Mouse (Mus musculus) limb, embryonic 12.5 days (tissue): ENCODE measurements at regions not wholly inside any gene's neighbourhood (a gene's known extent, or its start where the extent isn't known, plus 50 kb on each side); places are given as distances from the start of the nearest gene placed in this dataset.
"Not testable (repeated sequence)": the region's sequence is repeated elsewhere in the genome, so short reads cannot be mapped to it uniquely, and the experiment has no call there.

Experiments
- ATAC-seq: fragments of 200-750 bp; cut with Nextera tagmentation; 2 replicates; pipeline ENCODE4 v1.8.0; 2017; ENCODE audit warnings: low read depth, moderate TSS enrichment; ENCODE audit not compliant: insufficient number of reproducible peaks, insufficient read depth, low FRiP score, low TSS enrichment
- H3K27ac ChIP-seq: fragments of 300-500 bp; sonication (generic); 2 replicates; pipeline ENCODE4 v1.5.1; 2016; ENCODE audit warnings: mild to moderate bottlenecking, moderate library complexity
- H3K27me3 ChIP-seq: fragments of 300-500 bp; sonication (generic); 2 replicates; pipeline ENCODE4 v1.6.1; 2016; ENCODE audit warnings: mild to moderate bottlenecking, moderate library complexity
- H3K36me3 ChIP-seq: fragments of 300-500 bp; sonication (generic); 2 replicates; pipeline ENCODE4 v1.6.1; 2016; ENCODE audit warnings: mild to moderate bottlenecking, moderate library complexity
- H3K4me1 ChIP-seq: fragments of 300-500 bp; sonication (generic); replicated peaks from 2 replicates; pipeline ENCODE4 v1.6.1; 2016
- H3K4me2 ChIP-seq: fragments of 300-500 bp; sonication (generic); 2 replicates; pipeline ENCODE4 v1.6.1; 2016; ENCODE audit warnings: mild to moderate bottlenecking, moderate library complexity
- H3K4me3 ChIP-seq: fragments of 300-500 bp; sonication (generic); replicated peaks from 2 replicates; pipeline ENCODE4 v1.5.1; 2016; ENCODE audit warnings: mild to moderate bottlenecking
- H3K9ac ChIP-seq: fragments of 300-500 bp; sonication (generic); replicated peaks from 2 replicates; pipeline ENCODE4 v1.6.1; 2016; ENCODE audit warnings: mild to moderate bottlenecking, moderate library complexity
- H3K9me3 ChIP-seq: fragments of 300-500 bp; sonication (generic); 2 replicates; pipeline ENCODE4 v1.6.1; 2016; ENCODE audit warnings: mild to moderate bottlenecking, moderate library complexity
- WGBS: fragments of 180-500 bp; shearing (Covaris S2); methylation state at CpG from one replicate; pipeline ENCODE4 v1.1.7; 2016; 5-methylcytosine and 5-hydroxymethylcytosine counted together

DNA sequence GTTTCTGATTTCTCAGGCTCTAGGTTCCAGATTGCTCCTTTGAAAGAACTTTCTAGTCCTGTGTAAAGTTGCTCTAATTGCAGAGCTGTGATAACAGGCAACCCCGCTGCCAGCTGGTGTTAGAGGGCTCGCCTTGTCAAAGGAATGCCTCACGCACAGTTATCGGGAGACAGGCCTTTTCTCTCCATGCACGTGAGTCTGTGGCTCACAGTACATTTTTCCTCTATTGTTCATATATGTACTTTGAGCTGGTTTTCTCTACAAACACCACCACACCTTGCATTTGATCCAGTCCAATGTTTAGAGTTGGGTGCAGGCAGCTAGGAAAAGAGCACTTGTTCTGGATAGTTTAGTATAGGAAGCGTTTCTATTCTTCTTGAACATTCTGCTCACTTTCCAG, 151.6 kb upstream of the Rhobtb1 start:
- ATAC-seq: no peak
- 92% methylated on average over 6 of the region's 6 CpGs for WGBS

DNA sequence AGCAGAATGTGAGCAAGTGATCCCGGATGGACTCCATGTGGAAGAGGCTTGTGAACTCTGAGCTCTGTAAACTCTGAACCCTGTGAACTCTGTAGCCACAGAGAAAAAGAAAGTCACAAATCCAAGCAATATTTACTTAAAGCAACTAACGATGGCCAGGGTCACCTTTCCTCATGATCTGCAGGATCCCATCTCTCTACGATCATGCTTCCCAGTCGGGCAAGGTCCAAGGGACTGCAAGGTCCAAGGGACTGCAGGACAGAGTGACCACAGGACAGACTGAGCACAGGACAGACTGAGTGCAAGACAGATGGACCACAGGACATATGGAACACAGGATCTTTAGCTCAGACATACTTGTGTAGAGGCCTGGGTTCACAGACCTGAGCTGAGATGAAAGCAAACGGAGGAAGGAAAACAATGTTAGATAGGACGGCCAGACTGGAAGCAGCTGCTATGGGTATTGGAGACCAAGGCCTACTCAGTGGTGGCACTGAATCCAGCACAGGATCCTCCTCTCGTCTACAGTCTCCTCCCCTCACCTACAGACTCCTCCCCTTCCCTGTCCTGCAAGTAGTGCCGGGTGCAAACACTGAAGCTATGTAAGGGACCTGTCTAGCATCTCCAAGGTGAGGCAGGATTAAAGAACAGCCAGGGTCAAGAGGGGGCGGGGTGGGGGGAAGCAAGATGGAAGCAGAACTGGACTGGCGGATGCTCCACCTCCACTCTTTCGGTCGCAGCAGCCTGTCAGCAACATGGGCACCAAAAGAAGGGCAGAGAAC, 149.4 kb upstream of the Rhobtb1 start:
- H3K36me3 ChIP-seq: no peaks in the 10 kb centered on the region
- 89% methylated on average over 12 of the region's 12 CpGs for WGBS
- no peak overlapping the region for H3K9ac ChIP-seq
- no peak overlapping the region for H3K27ac ChIP-seq
- H3K4me3 ChIP-seq: no peak overlapping the region
- no peak for ATAC-seq
- H3K4me2 ChIP-seq: no peak overlapping the region
- H3K27me3 ChIP-seq: no peaks in the 10 kb centered on the region
- peaks cover 9% of the 10 kb centered on the region; the same call in 1 of the 2 replicates for H3K9me3 ChIP-seq
- peaks cover 3% of the 10 kb centered on the region; the same call in 1 of the 2 replicates for H3K4me1 ChIP-seq

More for the DNA sequence above, 151.6 kb upstream of the Rhobtb1 start:
- H3K4me3 ChIP-seq: no peak overlapping the region
- H3K27ac ChIP-seq: no peak overlapping the region
- H3K36me3 ChIP-seq: no peaks in the 10 kb centered on the region
- peaks cover 9% of the 10 kb centered on the region; the same call in 1 of the 2 replicates for H3K9me3 ChIP-seq
- peaks cover under 1% of the 10 kb centered on the region; the same call in 1 of the 2 replicates for H3K4me1 ChIP-seq
- H3K4me2 ChIP-seq: no peak overlapping the region
- no peak overlapping the region for H3K9ac ChIP-seq
- H3K27me3 ChIP-seq: no peaks in the 10 kb centered on the region

DNA sequence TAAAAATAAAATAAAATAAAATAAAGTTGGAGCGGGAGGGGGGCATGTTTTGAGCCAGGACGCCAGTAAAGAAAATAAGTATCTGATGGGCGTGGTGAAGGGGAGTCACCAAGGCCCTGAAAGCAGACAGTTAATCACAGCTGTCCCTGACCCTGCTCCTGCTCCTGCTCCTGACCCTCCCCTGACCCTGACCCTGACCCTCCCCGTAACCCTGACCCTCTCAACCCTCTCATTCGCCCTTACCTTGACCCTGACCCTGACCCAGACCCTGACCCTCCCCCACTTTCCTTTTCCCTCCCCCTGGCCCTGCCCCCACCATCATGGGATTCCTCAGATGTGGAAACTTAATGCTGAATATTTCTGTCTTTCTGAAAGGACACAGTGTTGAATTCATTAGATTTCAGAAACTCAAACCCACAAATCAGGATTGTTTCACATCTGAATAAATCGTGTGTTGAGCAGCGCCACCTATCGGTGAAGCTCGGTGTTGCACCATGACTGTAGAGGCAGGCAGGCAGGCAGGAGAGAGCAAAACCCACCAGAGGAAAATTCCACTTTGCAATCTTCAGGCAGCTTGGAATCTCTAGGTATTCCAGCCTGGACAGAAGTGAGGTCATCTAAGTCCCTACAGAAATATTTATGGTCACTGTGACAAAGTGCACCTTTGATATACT, 145.9 kb upstream of the Rhobtb1 start:
- peaks cover 6% of the 10 kb centered on the region; the same call in 1 of the 2 replicates for H3K9me3 ChIP-seq
- H3K27ac ChIP-seq: no peak overlapping the region
- no peaks in the 10 kb centered on the region for H3K27me3 ChIP-seq
- H3K9ac ChIP-seq: no peak overlapping the region
- no peak overlapping the region for H3K4me2 ChIP-seq
- no peak overlapping the region for H3K4me3 ChIP-seq
- H3K4me1 ChIP-seq: peaks cover 3% of the 10 kb centered on the region; the same call in 1 of the 2 replicates
- no peak for ATAC-seq
- 49% methylated on average over 9 of the region's 9 CpGs for WGBS
- H3K36me3 ChIP-seq: no peaks in the 10 kb centered on the region

DNA sequence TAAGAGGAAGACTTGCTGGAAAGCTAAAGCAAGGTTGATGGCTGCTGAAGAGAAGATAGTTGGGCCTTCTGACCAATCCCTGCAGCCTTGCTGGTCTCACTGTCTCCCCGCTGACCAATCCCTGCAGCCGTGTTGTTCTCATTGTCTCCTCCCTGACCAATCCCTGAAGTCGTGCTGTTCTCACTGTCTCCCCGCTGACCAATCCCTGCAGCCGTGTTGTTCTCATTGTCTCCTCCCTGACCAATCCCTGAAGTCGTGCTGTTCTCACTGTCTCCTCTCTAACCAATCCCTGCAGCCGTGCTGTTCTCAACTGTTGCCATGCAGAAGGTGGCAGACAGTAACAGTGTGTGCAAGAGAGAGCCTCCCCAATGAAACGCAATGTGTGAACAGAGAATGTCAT, 142.6 kb upstream of the Rhobtb1 start:
- WGBS: 89% methylated on average over 8 of the region's 8 CpGs
- H3K9me3 ChIP-seq, H3K9ac ChIP-seq, H3K4me1 ChIP-seq, H3K36me3 ChIP-seq, ATAC-seq, H3K27me3 ChIP-seq, H3K4me2 ChIP-seq, H3K4me3 ChIP-seq: not testable (repeated sequence)
- H3K27ac ChIP-seq: peak overlapping the region; percentile 17; the same call in 1 of the 2 replicates

DNA sequence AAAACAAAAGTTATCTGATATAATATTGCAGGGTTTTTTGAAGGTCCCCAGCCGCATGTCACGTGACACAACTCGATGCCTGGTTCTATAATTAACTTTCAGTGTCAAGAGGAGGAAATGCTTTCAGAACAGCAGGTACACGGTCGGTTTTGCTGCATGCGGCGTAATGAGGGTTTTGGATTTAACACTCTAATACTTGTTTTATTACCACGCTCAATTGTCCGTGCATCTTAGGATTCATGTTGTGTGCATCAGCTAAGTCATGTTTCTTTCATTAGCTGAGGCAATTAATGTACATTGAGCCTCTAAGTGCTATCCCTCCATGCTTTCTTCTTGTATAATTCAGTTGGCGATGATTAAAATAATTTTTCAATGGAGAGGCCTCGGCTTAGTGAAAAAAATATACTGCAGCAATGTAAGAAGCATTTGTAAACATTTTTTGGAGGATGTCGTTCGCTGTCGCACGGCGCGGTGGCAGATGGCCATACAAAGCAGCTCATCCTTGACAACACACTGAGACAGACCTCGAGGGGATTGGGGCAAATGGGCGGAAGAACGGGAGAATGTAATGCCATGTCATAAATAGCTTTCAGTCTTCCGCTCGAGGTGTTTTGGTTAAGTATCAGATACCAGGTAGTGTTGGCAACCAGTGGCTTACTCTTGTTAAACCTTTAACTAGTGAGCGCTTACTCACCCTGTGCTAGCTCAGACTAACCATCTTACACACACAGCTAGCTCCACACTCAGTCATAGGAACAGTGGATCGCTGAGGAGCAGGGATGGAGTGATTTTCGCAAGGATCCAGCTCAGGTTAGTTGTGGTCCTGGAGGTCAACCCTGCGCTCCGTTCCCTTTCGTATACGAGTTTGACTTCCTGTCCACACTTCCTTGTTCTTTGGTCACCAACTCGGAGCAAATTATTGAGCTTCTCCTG, 130.2 kb upstream of the Rhobtb1 start:
- no peaks in the 10 kb centered on the region for H3K9me3 ChIP-seq
- H3K4me2 ChIP-seq: no peak overlapping the region
- H3K27me3 ChIP-seq: no peaks in the 10 kb centered on the region
- WGBS: 78% methylated on average over 30 of the region's 30 CpGs
- no peak overlapping the region for H3K27ac ChIP-seq
- no peak for ATAC-seq
- no peak overlapping the region for H3K9ac ChIP-seq
- peaks cover 4% of the 10 kb centered on the region; the same call in 1 of the 2 replicates for H3K4me1 ChIP-seq
- no peak overlapping the region for H3K4me3 ChIP-seq
- H3K36me3 ChIP-seq: no peaks in the 10 kb centered on the region

DNA sequence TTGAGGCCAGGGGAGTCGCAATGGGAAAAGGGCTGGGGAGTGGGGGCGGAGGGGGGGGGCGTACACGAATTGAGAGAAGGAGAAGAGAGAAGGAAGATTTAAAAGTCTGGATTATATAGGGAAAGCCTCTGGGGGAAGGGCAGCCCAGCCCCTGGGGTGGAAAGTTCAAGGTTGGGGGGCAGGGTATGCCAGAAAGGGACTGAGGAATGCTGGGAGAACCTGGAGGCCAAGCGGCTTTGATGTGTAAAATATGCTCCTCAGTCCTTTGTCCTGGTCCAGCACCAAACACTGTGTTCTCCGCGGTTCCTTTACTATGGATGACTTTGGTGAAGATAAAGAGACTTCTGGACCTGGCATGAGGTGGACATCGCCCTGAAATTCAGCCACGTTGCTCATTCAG, 117.8 kb upstream of the Rhobtb1 start:
- Histone ChIP-seq H3K9me3 (no peaks in the 10 kb centered on the region), H3K4me3 (no peak overlapping the region), H3K27me3 (no peaks in the 10 kb centered on the region), H3K4me2 (no peak overlapping the region), H3K9ac (no peak overlapping the region), H3K36me3 (no peaks in the 10 kb centered on the region), H3K4me1 (no peaks in the 10 kb centered on the region), H3K27ac (no peak overlapping the region)
- 70% methylated on average over 9 of the region's 9 CpGs for WGBS
- ATAC-seq: no peak

DNA sequence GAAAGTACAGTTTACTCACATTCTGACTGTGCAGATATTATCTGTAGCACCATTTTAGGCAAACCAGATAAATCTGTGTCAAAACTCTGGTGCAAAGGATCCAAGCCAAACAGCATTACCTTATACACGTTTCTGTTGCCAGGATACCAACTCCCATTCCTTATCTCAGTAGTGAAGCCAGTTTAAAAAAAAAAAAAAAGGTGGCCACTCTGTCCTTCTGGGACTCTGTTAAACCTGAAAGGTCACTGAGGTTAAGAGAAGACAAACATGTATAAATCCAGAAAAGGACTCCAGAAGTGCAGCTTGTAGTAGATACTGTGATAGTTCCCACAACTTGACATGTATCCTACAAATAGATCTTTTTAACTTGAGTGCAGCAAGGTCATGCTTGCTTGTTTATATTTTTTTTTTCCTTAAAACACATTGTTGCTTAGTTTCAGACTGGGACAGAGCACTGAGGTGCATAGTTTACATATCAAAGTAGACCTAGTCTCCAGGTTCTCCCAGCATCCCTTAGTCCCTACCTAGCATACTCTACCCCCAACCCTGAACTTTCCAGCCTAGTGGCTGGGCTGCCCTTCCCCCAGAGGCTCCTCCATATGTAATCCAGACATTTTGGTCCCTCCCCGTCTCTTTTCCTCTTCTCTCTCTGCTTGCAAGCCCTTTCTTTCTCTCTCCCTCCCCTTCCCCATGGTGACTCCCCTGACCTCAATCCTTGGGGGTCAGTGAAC, 116.7 kb upstream of the Rhobtb1 start:
- no peak overlapping the region for H3K27ac ChIP-seq
- no peaks in the 10 kb centered on the region for H3K9me3 ChIP-seq
- H3K4me2 ChIP-seq: no peak overlapping the region
- no peaks in the 10 kb centered on the region for H3K4me1 ChIP-seq
- H3K4me3 ChIP-seq: no peak overlapping the region
- H3K9ac ChIP-seq: no peak overlapping the region
- WGBS: 64% methylated on average over 2 of the region's 2 CpGs
- no peaks in the 10 kb centered on the region for H3K36me3 ChIP-seq
- no peak for ATAC-seq
- no peaks in the 10 kb centered on the region for H3K27me3 ChIP-seq

DNA sequence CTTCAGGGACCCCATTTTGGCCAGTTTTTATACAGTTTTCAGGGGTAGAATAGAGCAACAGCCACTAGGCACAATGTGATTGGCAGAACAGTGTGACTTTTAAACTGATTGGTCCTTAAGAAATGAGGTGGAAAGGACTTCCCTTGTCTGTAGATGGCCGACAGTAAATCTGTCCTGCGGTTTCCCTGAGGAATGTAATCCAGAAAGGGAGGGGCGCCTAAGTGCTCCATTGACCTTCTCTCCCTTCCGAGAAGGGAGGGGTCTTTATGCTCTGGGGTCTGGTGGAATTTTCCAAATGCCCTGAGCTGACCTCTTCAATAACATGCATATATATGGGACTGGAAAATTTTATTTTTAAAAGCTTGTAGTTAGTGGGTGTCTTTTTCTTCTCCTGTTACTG, 115.7 kb upstream of the Rhobtb1 start:
- not testable (repeated sequence) for H3K4me2 ChIP-seq, H3K36me3 ChIP-seq, H3K9ac ChIP-seq, H3K4me1 ChIP-seq, H3K4me3 ChIP-seq, ATAC-seq, H3K9me3 ChIP-seq, H3K27me3 ChIP-seq, H3K27ac ChIP-seq
- WGBS: 76% methylated on average over 4 of the region's 4 CpGs

DNA sequence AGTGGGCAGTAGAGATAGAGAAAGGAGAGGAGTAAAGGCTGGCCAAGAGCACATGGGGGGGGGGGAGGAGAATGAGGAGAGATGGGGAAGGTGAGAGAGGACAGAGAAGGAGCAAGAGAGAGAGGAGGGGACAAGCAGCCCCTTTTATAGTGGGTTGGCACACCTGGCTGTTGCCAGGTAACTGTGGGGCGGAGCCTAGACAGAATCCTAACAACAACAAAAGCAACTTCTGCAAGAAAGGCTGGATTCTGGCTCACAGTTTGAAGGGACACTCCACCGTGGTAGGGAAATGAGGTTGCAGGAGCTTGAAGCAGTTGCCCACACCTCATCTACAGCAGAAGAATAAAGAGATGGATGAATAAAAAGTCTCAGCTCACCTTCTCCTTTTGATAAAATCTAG, 115.1 kb upstream of the Rhobtb1 start:
- Histone ChIP-seq H3K36me3 (no peaks in the 10 kb centered on the region), H3K9me3 (no peaks in the 10 kb centered on the region), H3K9ac (no peak overlapping the region), H3K4me2 (no peak overlapping the region), H3K4me3 (no peak overlapping the region), H3K27me3 (no peaks in the 10 kb centered on the region), H3K4me1 (no peaks in the 10 kb centered on the region), H3K27ac (no peak overlapping the region)
- no peak for ATAC-seq
- WGBS: 92% methylated on average over 2 of the region's 2 CpGs

DNA sequence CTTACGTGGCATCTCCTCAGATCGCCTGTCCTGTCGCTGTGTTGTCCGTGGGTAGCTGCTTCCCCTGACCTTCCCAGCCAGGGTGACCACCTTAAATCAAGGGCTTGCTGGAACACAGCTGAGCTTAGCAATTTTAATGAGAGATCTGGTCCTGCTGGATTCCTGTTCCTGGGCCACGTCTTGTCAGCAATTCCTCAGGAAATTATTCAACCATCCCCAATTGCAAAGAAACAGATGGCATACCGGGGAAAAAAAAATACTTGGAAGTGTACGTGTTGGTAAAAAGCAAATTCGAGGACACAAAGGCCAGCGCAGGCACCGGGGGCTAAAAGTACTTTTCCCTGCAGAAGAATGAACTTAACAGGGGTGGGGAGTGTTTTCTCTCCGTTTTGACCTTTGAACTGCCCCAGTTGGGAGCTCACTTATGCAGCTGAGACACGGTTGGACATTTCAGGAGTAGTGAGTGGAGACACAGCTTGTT, 107.0 kb upstream of the Rhobtb1 start:
- Histone ChIP-seq H3K4me2 (peak overlapping the region; percentile 16), H3K9me3 (no peaks in the 10 kb centered on the region), H3K4me1 (peaks cover 22% of the 10 kb centered on the region), H3K36me3 (no peaks in the 10 kb centered on the region), H3K27me3 (no peaks in the 10 kb centered on the region), H3K27ac (peak overlapping the region; percentile 53), H3K9ac (no peak overlapping the region), H3K4me3 (no peak overlapping the region)
- 9% methylated on average over 12 of the region's 12 CpGs for WGBS
- ATAC-seq: no peak
